Mouse (Mus musculus) urinary bladder, adult 18-20 months (tissue): Measurements from ENCODE around the gene Ccdc191.
A peak's percentile ranks its signal among the peaks of the same experiment; 100 is the strongest.

Experiments used
- DNase-seq, 2 experiments: peaks; one replicate each; pipeline ENCODE4 v3.0.0; 2022; ENCODE audit warnings: low spot score in 2 of 2, mixed read lengths in 2 of 2

Ccdc191 gene

DNA sequence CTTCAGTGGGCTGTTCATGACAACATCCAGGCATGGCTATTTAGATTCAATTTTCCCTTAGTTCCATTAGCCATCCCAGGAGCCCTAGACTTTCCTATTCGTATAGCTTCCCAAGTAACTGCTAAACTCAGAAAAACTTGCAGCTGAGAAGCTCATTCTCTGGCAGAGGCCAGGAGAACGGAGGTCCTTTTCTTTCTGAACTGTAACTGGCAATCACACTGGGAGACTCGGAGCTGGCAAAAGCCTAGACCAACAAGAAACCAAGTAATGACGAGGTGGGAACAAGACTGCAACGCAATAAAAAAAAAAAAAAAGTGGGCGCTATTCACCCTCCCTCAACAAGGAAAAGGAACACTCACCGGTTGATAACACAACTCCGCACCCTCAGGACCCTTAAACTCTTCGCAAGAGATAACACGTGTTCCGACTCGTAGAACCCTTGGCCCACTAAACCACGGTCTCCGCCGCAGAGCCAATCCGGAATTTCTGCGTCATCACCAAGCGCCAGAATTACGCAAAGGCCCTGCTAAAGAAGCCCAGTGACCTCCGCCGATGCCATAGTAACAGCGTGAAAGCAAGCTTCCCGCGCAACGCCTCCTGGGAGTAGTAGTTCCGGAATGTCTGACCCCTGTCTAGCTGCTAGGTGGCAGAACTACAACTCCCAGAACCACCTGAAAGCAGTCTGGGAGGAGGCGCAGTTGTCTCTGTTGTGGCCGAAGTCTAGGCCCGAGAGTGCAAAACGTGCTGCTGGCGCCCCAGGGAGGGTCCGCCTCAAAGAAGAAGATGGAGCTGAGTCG lies at the start of gene Ccdc191:
TSS of gene Ccdc191 (plus strand) at position 593 of the 797 bp plus-strand sequence.
- DNase-seq, result peak; percentile 94 to 99

GRCm38 (mm10) chr16:43841236-43841635 lies 48.4 kb upstream of the Ccdc191 start:
- no peak for DNase-seq

GRCm38 (mm10) chr16:43849839-43850238 lies 39.8 kb upstream of the Ccdc191 start:
- no peak for DNase-seq

GRCm38 (mm10) chr16:43858941-43859476 lies 30.6 kb upstream of the Ccdc191 start:
- no peak for DNase-seq

GRCm38 (mm10) chr16:43860624-43861023 lies 29.0 kb upstream of the Ccdc191 start:
- DNase-seq, result no peak

DNA sequence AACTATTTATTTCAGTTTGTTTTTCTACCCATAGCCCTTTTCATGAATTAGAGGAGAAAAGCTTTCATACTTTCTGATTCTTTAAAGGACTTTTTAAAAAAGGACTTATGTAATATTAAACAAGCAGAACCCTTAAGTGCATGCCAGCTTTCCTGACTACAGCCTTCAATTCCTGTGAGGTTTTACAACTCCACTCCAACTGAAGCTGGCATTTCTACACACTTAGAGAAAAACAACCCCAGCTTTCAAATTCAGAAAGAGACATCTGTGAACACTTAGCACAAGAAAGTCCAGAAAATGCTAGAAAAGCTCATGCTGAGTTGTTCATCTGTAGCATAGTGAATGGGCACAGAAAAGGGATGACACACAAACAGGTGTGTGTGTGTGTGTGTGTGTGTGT lies 19.8 kb upstream of the Ccdc191 start:
- DNase-seq, result no peak

DNA sequence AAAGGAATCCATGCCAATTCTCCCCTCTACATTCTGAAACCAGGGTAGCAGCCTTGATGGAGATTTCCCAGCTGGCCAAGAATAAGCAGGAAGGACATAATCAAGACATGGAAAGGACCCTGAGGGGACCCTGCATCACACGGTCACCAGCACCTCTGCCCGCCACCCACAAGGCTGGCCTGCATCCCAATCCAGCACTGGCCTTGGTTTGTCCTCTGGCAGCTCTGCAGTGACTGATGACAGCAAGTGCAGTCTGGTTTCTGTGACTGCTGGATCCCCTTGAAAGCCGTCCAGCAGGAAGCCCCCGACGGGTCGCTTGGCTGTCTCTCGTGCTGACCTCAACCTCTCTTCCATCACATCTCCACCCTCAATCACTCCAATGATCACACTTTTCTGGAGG lies 18.2 kb upstream of the Ccdc191 start:
- DNase-seq, result no peak

DNA sequence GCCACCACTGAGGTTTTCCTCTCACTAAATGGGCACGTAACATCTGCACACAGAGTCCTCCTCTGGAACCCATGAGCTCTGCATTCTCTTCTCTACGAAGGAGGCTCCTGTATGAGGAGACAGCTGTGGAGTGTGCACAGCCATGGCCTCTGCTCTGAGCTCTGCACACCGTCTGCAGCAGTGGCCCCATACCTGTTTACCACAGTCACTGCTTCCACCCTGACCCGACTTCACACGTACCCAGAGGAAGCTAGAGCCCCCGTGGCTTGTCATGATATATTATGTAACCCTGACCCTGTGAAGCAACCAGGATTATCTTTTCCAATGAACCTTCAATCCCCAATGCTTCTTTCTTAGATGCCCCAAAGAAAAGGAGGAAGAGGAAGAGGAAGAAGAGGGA lies 9.8 kb upstream of the Ccdc191 start:
- no peak for DNase-seq

- DNase-seq, result no peak
These were observed 8.0 kb upstream of the Ccdc191 start for GRCm38 (mm10) chr16:43881636-43882035.

GRCm38 (mm10) chr16:43882329-43882728 lies 7.3 kb upstream of the Ccdc191 start:
- DNase-seq, result no peak

DNA sequence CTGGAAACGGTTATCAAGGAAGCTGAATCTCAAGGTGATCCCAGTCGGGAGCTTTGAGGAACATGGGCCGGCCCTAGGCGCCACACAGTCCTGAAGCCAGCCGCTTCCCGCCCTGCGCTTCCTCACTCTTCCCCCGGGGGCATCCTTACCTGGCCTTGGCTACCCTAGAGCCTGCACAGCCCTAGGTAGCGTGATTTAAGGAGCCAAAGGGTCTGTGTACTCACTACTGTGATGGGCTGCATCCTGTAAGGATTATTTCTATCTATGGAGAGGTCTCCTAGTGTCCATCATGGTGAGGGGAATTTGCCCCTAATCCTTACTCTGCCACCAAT lies 371 bp downstream of the Ccdc191 start:
- no peak for DNase-seq

GRCm38 (mm10) chr16:43890747-43891336 lies 1.2 kb downstream of the Ccdc191 start:
- no peak for DNase-seq

DNA sequence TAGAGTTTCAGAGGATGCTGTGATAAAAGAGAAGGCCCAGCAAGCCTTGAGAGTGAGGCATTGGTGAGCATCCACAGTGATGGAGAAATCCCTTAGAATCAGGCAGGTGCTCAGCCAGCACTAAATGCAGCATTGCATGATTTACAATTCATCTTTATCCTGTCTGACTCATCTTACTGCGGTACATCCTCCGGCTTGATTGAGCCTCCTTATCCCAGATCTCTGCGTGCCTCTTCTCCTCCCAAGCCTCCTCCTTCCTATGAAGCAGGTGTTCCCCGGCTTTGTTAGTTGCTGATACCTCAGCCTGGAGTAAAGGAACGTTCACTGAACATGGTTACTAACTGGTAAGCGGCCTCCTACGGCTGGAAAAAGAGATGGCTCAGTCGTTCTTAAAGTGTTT lies 4.9 kb downstream of the Ccdc191 start:
- no peak for DNase-seq

- no peak for DNase-seq
These were observed 10.5 kb downstream of the Ccdc191 start for GRCm38 (mm10) chr16:43900138-43900537.

DNA sequence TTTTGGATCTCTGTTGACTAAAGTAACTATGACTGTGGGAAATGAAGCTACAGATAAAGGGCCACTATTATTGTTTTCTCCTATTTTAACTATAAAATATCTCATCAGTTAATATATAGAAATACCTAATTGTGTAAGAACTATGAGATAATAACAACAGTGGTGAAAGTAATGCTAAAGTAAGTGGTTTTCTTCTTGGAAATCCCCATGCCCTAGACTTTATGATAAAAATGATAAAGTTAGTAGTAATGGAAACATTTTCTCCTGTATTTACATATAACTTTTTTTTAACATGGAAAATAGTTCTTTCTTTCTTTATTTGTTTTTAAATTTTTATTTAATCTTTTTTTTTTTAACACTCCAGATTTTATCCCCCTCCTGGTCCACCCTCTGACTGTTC lies 11.0 kb downstream of the Ccdc191 start:
- no peak for DNase-seq

- no peak for DNase-seq
These were observed 19.3 kb downstream of the Ccdc191 start for GRCm38 (mm10) chr16:43908881-43909280.

DNA sequence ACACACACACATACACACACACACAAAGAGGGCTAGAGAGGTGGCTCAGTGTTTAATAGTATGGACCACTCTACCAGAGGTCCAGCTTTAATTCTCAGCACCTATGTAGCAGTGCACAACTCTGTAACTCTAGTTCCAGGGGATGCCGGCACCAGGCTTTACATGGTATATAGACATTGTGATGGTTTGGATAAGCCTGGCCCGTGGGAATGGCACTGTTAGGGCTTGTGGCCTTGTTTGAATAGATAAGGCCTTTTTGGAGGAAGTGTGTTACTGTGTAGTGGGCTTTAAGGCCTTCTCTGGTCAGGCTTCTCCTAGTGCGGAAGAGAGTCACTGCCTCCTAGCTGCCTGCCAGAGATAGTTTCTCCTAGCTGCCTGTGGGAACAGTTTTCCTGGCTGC lies 29.3 kb downstream of the Ccdc191 start:
- DNase-seq, result no peak

GRCm38 (mm10) chr16:43922024-43922423 lies 32.4 kb downstream of the Ccdc191 start:
- DNase-seq, result no peak

- no peak for DNase-seq
These were observed 33.0 kb downstream of the Ccdc191 start for GRCm38 (mm10) chr16:43922630-43923029.

DNA sequence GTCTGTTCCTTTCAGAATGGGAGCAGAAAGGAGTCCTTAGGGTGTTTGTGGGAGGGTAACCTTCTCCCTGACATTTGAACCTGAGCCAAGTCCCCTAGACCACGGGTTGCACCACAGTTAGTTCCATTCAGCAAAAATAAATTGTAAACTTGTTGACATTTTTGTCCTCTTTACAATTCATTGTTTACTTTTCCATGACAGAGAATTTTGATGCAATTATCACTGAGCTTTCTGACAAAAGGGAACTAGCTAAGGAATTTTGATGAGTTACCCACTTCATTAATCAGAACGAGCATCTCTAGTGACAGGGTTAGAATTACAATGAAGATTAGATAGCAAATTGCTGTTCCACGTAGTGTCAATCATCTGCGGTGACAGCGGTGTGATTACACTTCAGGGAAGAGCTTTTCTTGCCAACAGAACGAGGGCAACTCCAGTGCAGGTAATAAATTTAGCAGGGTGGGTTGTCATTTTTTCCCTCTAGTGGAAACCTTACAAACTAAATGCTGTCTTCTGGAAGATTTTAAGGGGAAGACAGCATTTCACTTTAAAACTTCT lies 35.5 kb downstream of the Ccdc191 start:
- no peak for DNase-seq

- DNase-seq, result no peak
These were observed 36.2 kb downstream of the Ccdc191 start for GRCm38 (mm10) chr16:43925846-43926245.

- DNase-seq, result no peak
These were observed 36.8 kb downstream of the Ccdc191 start, which contains the start of gene Qtrt2 for GRCm38 (mm10) chr16:43926341-43926859. Gene Qtrt2 (minus strand): TSS chr16:43926809.

- no peak for DNase-seq
These were observed 41.0 kb downstream of the Ccdc191 start for GRCm38 (mm10) chr16:43930577-43930976.
